Mouse (Mus musculus) C2C12 (cell line): ENCODE measurements around the gene Dok1. TPM values are rescaled to one million over a fixed set of nuclear protein-coding genes. Genes with fewer than 3 reads are reported as not detected.
A peak's percentile ranks its signal among the peaks of the same experiment; 100 is the strongest.

Experiments used
- H3K27me3 ChIP-seq: one replicate; pipeline ENCODE4 v1.6.1; 2011; ENCODE audit not compliant: control insufficient read depth, insufficient read depth, insufficient read length
- H3K36me3 ChIP-seq: one replicate; pipeline ENCODE4 v1.6.1; 2011; ENCODE audit not compliant: control insufficient read depth, insufficient read depth
- H3K4me3 ChIP-seq: one replicate; pipeline ENCODE4 v1.5.1; 2011; ENCODE audit warnings: mild to moderate bottlenecking, control low read depth; ENCODE audit not compliant: poor library complexity, insufficient read depth, severe bottlenecking
- H3K79me2 ChIP-seq: one replicate; pipeline ENCODE4 v1.6.1; 2011; ENCODE audit not compliant: control insufficient read depth, insufficient read depth
- H3K79me3 ChIP-seq: one replicate; pipeline ENCODE4 v1.6.1; 2011; ENCODE audit warnings: low read depth, control low read depth
- H3ac ChIP-seq: one replicate; pipeline ENCODE3; 2011; ENCODE audit warnings: low read depth; ENCODE audit not compliant: control insufficient read depth, insufficient read length
- CEBPB ChIP-seq: IDR thresholded peaks from one replicate; pipeline ENCODE4 v1.6.1; 2011; ENCODE audit warnings: low read depth, mild to moderate bottlenecking, control low read depth, moderate library complexity
- CTCF ChIP-seq: IDR thresholded peaks from one replicate; pipeline ENCODE4 v1.5.1; 2011; ENCODE audit not compliant: control insufficient read depth, insufficient read depth, insufficient read length
- FOSL1 ChIP-seq: IDR thresholded peaks from one replicate; pipeline ENCODE4 v1.8.0; 2011; ENCODE audit warnings: mild to moderate bottlenecking, low read length; ENCODE audit not compliant: poor library complexity, insufficient read depth, severe bottlenecking
- MAX ChIP-seq: IDR thresholded peaks from one replicate; pipeline ENCODE4 v1.6.1; 2011; ENCODE audit warnings: mild to moderate bottlenecking, control low read depth
- MYOD1 ChIP-seq: IDR thresholded peaks from one replicate; pipeline ENCODE4 v1.6.1; 2011; ENCODE audit warnings: low read depth; ENCODE audit not compliant: control insufficient read depth, insufficient read length
- MYOG ChIP-seq: IDR thresholded peaks from one replicate; pipeline ENCODE4 v1.6.1; 2011; ENCODE audit not compliant: control insufficient read depth, insufficient read length; ENCODE audit errors: extremely low read depth
- USF1 ChIP-seq: IDR thresholded peaks from one replicate; pipeline ENCODE4 v1.6.1; 2011; ENCODE audit warnings: low read depth, mild to moderate bottlenecking, control low read depth, moderate library complexity
- polyA plus RNA-seq: library from polyadenylated mRNA; unstranded; fragments of >200 nt; fragmentation: generic; extraction: Trizol; gene quantifications from one replicate; pipeline ENCODE4 v1.2.1, GENCODE M21; 2012; ENCODE audit warnings: missing spikeins

The Dok1 gene
- polyA plus RNA-seq, 1 experiment = 80.8 TPM

GRCm38 (mm10) chr6:83040601-83041000, 7.3 kb upstream of the Dok1 start:
- TF ChIP-seq CTCF (no peak), MYOG (no peak), USF1 (no peak), CEBPB (no peak), MAX (no peak), MYOD1 (no peak), FOSL1 (no peak)
- Histone ChIP-seq H3K4me3 (no peak overlapping the region), H3K79me2 (peaks cover 5% of the 10 kb centered on the region), H3K36me3 (peaks cover 46% of the 10 kb centered on the region), H3K27me3 (no peaks in the 10 kb centered on the region), H3K79me3 (peaks cover 2% of the 10 kb centered on the region), H3ac (no peak overlapping the region)

- Histone ChIP-seq H3K36me3 (peaks cover 34% of the 10 kb centered on the region), H3K79me2 (peaks cover 24% of the 10 kb centered on the region), H3ac (no peak overlapping the region), H3K27me3 (no peaks in the 10 kb centered on the region), H3K4me3 (no peak overlapping the region), H3K79me3 (peaks cover 9% of the 10 kb centered on the region)
- TF ChIP-seq CTCF (no peak), MYOG (no peak), CEBPB (no peak), USF1 (no peak), FOSL1 (no peak), MAX (no peak), MYOD1 (no peak)
Observed at GRCm38 (mm10) chr6:83038496-83039012, 5.3 kb upstream of the Dok1 start.

GRCm38 (mm10) chr6:83037188-83037587, 3.9 kb upstream of the Dok1 start:
- no peak overlapping the region for H3ac ChIP-seq
- H3K27me3 ChIP-seq = no peaks in the 10 kb centered on the region
- TF ChIP-seq CEBPB = no peak
- no peak for TF ChIP-seq MYOD1
- no peak for TF ChIP-seq FOSL1
- no peak for TF ChIP-seq MYOG
- TF ChIP-seq MAX = no peak
- TF ChIP-seq CTCF = no peak
- no peak for TF ChIP-seq USF1
- H3K4me3 ChIP-seq = no peak overlapping the region
- peaks cover 35% of the 10 kb centered on the region for H3K36me3 ChIP-seq
- H3K79me2 ChIP-seq = peaks cover 37% of the 10 kb centered on the region
- peaks cover 19% of the 10 kb centered on the region for H3K79me3 ChIP-seq

GRCm38 (mm10) chr6:83034463-83035055, 1.3 kb upstream of the Dok1 start:
- Histone ChIP-seq H3K79me2 (peaks cover 64% of the 10 kb centered on the region), H3K4me3 (peak overlapping the region; percentile 79), H3ac (peak overlapping the region; percentile 67), H3K79me3 (peaks cover 38% of the 10 kb centered on the region), H3K36me3 (peaks cover 42% of the 10 kb centered on the region), H3K27me3 (no peaks in the 10 kb centered on the region)
- no peak for TF ChIP-seq MYOD1
- TF ChIP-seq MAX = no peak
- no peak for TF ChIP-seq USF1
- TF ChIP-seq CTCF = no peak
- no peak for TF ChIP-seq MYOG
- no peak for TF ChIP-seq CEBPB
- TF ChIP-seq FOSL1 = no peak

GRCm38 (mm10) chr6:83032769-83033191, 491 bp downstream of the Dok1 start:
- H3K79me2 ChIP-seq = peaks cover 67% of the 10 kb centered on the region
- H3K36me3 ChIP-seq = peaks cover 41% of the 10 kb centered on the region
- peak overlapping the region; percentile 82 for H3ac ChIP-seq
- peaks cover 38% of the 10 kb centered on the region for H3K79me3 ChIP-seq
- no peaks in the 10 kb centered on the region for H3K27me3 ChIP-seq
- TF ChIP-seq MAX (no peak), MYOD1 (no peak), CTCF (no peak), USF1 (no peak), MYOG (no peak), FOSL1 (no peak), CEBPB (no peak)
- peak overlapping the region; percentile 79 for H3K4me3 ChIP-seq

- TF ChIP-seq USF1 (no peak), MAX (no peak), MYOD1 (no peak)
- Histone ChIP-seq H3K4me3 (peak overlapping the region; percentile 79), H3K79me3 (peaks cover 37% of the 10 kb centered on the region), H3ac (peak overlapping the region; percentile 82), H3K27me3 (no peaks in the 10 kb centered on the region), H3K79me2 (peaks cover 67% of the 10 kb centered on the region), H3K36me3 (peaks cover 36% of the 10 kb centered on the region)
Observed at GRCm38 (mm10) chr6:83031921-83032590, 1.2 kb downstream of the Dok1 start.
